Mouse (Mus musculus) regulatory T cell (primary cell): ENCODE measurements at regions not wholly inside any gene's neighbourhood (a gene's known extent, or its start where the extent isn't known, plus 50 kb on each side); places are given as distances from the start of the nearest gene placed in this dataset.

Experiments
- in situ Hi-C: fragments of 300-600 bp; cut with MboI, MseI; formaldehyde crosslinking; loops from one replicate; pipeline ENCODE4 v1.15.1; 2025; ENCODE audit warnings: high pct_unique_total_duplicates

- in situ Hi-C loops: no loop called here
These were observed 129.4 kb downstream of the Zpld1 start for GRCm38 (mm10) chr16:55168433-55168832.

- in situ Hi-C loops: no loop called here
These were observed 131.5 kb downstream of the Zpld1 start for GRCm38 (mm10) chr16:55166181-55166848.

- in situ Hi-C loops: no loop called here
These were observed 134.9 kb downstream of the Zpld1 start for GRCm38 (mm10) chr16:55162926-55163325.

- in situ Hi-C loops: no loop called here
These were observed 146.1 kb downstream of the Zpld1 start for GRCm38 (mm10) chr16:55151726-55152125.

- in situ Hi-C loops: no loop called here
These were observed 155.2 kb downstream of the Zpld1 start for GRCm38 (mm10) chr16:55142431-55143173.

GRCm38 (mm10) chr16:55134961-55135360, 162.8 kb downstream of the Zpld1 start:
- in situ Hi-C loops: loop anchor here (10.0 kb wide), 1 partner anchor 560 kb away; no protein-coding TSS in a partner anchor

GRCm38 (mm10) chr16:55097651-55098050, 200.1 kb downstream of the Zpld1 start:
- in situ Hi-C loops: loop anchor here (10.0 kb wide), 1 partner anchor 1187 kb away; no protein-coding TSS in a partner anchor

- in situ Hi-C loops: no loop called here
These were observed 210.3 kb downstream of the Zpld1 start for GRCm38 (mm10) chr16:55087461-55087860.

- in situ Hi-C loops: no loop called here
These were observed 221.6 kb downstream of the Zpld1 start for GRCm38 (mm10) chr16:55076172-55076571.

- in situ Hi-C loops: no loop called here
These were observed 258.0 kb downstream of the Zpld1 start for GRCm38 (mm10) chr16:55039777-55040176.

- in situ Hi-C loops: no loop called here
These were observed 296.0 kb downstream of the Zpld1 start for GRCm38 (mm10) chr16:55001661-55002289.

GRCm38 (mm10) chr16:54991595-54992240, 306.1 kb downstream of the Zpld1 start:
- in situ Hi-C loops: loop anchor here (25.0 kb wide), 1 partner anchor 871 kb away; no protein-coding TSS in a partner anchor

- in situ Hi-C loops: loop anchor here (25.0 kb wide), 1 partner anchor 879 kb away; no protein-coding TSS in a partner anchor
These were observed 314.0 kb downstream of the Zpld1 start for GRCm38 (mm10) chr16:54983759-54984218.

GRCm38 (mm10) chr16:54970356-54970755, 327.4 kb downstream of the Zpld1 start:
- in situ Hi-C loops: no loop called here

- in situ Hi-C loops: no loop called here
These were observed 353.9 kb downstream of the Zpld1 start for GRCm38 (mm10) chr16:54943808-54944315.

GRCm38 (mm10) chr16:54928259-54928658, 369.5 kb downstream of the Zpld1 start:
- in situ Hi-C loops: no loop called here

GRCm38 (mm10) chr16:54902911-54903310, 394.9 kb downstream of the Zpld1 start:
- in situ Hi-C loops: no loop called here

- in situ Hi-C loops: no loop called here
These were observed 396.3 kb downstream of the Zpld1 start for GRCm38 (mm10) chr16:54901461-54901860.

- in situ Hi-C loops: no loop called here
These were observed 403.1 kb downstream of the Zpld1 start for GRCm38 (mm10) chr16:54894661-54895060.

GRCm38 (mm10) chr16:54857369-54857768, 440.4 kb downstream of the Zpld1 start:
- in situ Hi-C loops: no loop called here

- in situ Hi-C loops: loop anchor here (10.0 kb wide), 1 partner anchor 1388 kb away; no protein-coding TSS in a partner anchor
These were observed 454.8 kb downstream of the Zpld1 start for GRCm38 (mm10) chr16:54842996-54843395.
